Mouse (Mus musculus) liver, adult 2 months (tissue): ENCODE results near the gene Mgat4b.

Source experiments
- CTCF ChIP-seq: fragments of 200-500 bp; IDR thresholded peaks from 2 replicates; pipeline ENCODE4 v1.5.1; 2011; ENCODE audit warnings: low read depth, low read length, control low read depth
- POLR2A ChIP-seq: fragments of 200-500 bp; IDR thresholded peaks from 2 replicates; pipeline ENCODE4 v1.6.1; 2011; ENCODE audit warnings: low read length, control low read depth; ENCODE audit not compliant: insufficient read depth; ENCODE audit errors: extremely low read depth

GRCm38 (mm10) chr11:50168352-50168751 is 42.3 kb upstream of the Mgat4b start:
- TF ChIP-seq CTCF (no peak), POLR2A (no peak)
